Mouse (Mus musculus) adrenal gland, adult 18-20 months (tissue): ENCODE data around the gene Ptms. TPM values are rescaled to one million over a fixed set of nuclear protein-coding genes. Genes with fewer than 3 reads are reported as not detected.

Source experiments
- DNase-seq, 2 experiments: peaks; one replicate each; pipeline ENCODE4 v3.0.0; 2021 to 2022; ENCODE audit warnings: low spot score in 2 of 2
- total RNA-seq, 2 experiments: library from RNA; stranded (reverse); gene quantifications; 1 replicate in 1 of 2; 2 replicates in 1 of 2; pipeline ENCODE4 v1.2.3; 2021

Ptms gene
- total RNA-seq, 2 experiments from 2014 or later: 770 to 874 TPM

DNA sequence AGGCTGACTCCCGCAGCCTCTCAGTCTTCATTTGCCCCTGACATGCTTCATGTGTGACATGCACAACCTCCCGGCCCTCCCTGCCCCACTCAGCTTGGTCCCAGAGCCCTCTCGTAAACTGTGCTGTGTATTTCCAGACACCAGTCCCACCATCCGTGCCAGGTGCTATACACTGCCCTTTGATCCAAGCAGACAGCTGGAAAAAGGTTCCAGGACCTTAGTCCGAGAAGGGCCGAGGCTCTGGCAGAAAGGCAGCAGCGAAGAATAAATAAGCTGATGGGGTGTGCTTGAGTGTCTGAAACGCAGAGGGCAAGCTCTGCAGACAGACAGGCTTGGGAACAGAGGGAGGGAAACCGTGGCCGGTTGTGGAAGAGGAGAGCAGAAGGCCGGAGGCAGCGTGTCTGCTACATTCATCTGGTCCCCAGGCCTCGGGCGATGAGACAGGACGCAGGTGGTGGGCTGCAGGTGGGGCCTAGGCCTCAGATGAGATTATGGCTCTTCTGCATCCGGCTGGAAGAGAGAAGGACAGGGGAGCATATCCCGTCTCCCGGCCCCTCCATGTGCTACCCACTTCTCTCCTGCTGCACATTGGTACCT is 54.0 kb downstream of the Ptms start:
- DNase-seq: no peak

Other genes starting within 250 kb of the Ptms start
- gene Emg1, start 207.9 kb downstream of the Ptms start, total RNA-seq: 10 to 100 TPM; 81.0 to 86.4 TPM
- 100 to 1,000 TPM; 285 to 301 TPM for gene Phb2, start 207.8 kb downstream of the Ptms start, total RNA-seq
- 10 to 100 TPM in 1 of 2 experiments, 1 to 10 TPM in 1; 9.8 to 11.5 TPM for gene Ptpn6, start 181.4 kb downstream of the Ptms start, total RNA-seq
- 100 to 1,000 TPM; 341 to 388 TPM for gene Grcc10, start 178.7 kb downstream of the Ptms start, total RNA-seq
- not detected for gene Gm45234, start 164.1 kb downstream of the Ptms start, total RNA-seq
- gene Atn1, start 163.6 kb downstream of the Ptms start, total RNA-seq: 10 to 100 TPM; 78.4 to 80.2 TPM
- gene Eno2, start 150.4 kb downstream of the Ptms start, total RNA-seq: 10 to 100 TPM; 19.8 to 37.7 TPM
- under 1 TPM in 1 of 2 experiments, not detected in 1; 0.90 TPM for gene Lrrc23, start 140.4 kb downstream of the Ptms start, total RNA-seq
- 10 to 100 TPM; 17.3 to 18.9 TPM for gene Spsb2, start 111.4 kb downstream of the Ptms start, total RNA-seq
- 100 to 1,000 TPM; 383 to 517 TPM for gene Tpi1, start 105.8 kb downstream of the Ptms start, total RNA-seq
- gene Usp5, start 90.6 kb downstream of the Ptms start, total RNA-seq: 100 to 1,000 TPM; 107 to 128 TPM
- gene Cdca3, start 90.6 kb downstream of the Ptms start, total RNA-seq: 1 to 10 TPM in 1 of 2 experiments, under 1 TPM in 1; 0.77 to 2.7 TPM
- 1 to 10 TPM; 9.2 to 9.6 TPM for gene Gnb3, start 79.8 kb downstream of the Ptms start, total RNA-seq
- gene P3h3, start 62.4 kb downstream of the Ptms start, total RNA-seq: 10 to 100 TPM; 24.1 to 24.4 TPM
- gene Gpr162, start 56.1 kb downstream of the Ptms start, total RNA-seq: 1 to 10 TPM in 1 of 2 experiments, under 1 TPM in 1; 0.76 to 1.8 TPM
- 1 to 10 TPM in 1 of 2 experiments, under 1 TPM in 1; 0.36 to 1.8 TPM for gene Cd4, start 31.9 kb downstream of the Ptms start, total RNA-seq
- 1 to 10 TPM; 1.4 to 2.6 TPM for gene Lag3, start 8.4 kb downstream of the Ptms start, total RNA-seq
- 100 to 1,000 TPM; 298 to 321 TPM for gene Mlf2, start 11.3 kb upstream of the Ptms start, total RNA-seq
- gene Cops7a, start 45.4 kb upstream of the Ptms start, total RNA-seq: 100 to 1,000 TPM; 112 to 141 TPM
- 1 to 10 TPM; 1.6 to 3.0 TPM for gene Pianp, start 76.6 kb upstream of the Ptms start, total RNA-seq
- 10 to 100 TPM; 56.0 to 56.1 TPM for gene Zfp384, start 89.0 kb upstream of the Ptms start, total RNA-seq
- 10 to 100 TPM; 45.3 to 53.4 TPM for gene Ing4, start 119.7 kb upstream of the Ptms start, total RNA-seq
- gene Acrbp, start 129.6 kb upstream of the Ptms start, total RNA-seq: 1 to 10 TPM; 7.8 to 9.6 TPM
- under 1 TPM; 0.40 to 0.93 TPM for gene Lpar5, start 147.8 kb upstream of the Ptms start, total RNA-seq
- gene Chd4, start 175.9 kb upstream of the Ptms start, total RNA-seq: 100 to 1,000 TPM; 150 to 190 TPM
- 10 to 100 TPM; 51.6 to 61.3 TPM for gene Nop2, start 211.8 kb upstream of the Ptms start, total RNA-seq
- gene Iffo1, start 225.1 kb upstream of the Ptms start, total RNA-seq: 10 to 100 TPM; 19.4 to 20.4 TPM
- 1,000 to 10,000 TPM; 2,223 to 4,104 TPM for gene Gapdh, start 246.4 kb upstream of the Ptms start, total RNA-seq